Mouse (Mus musculus): ENCODE measurements around the gene Sh3bp2.
"Not testable (repeated sequence)": the region's sequence is repeated elsewhere in the genome, so short reads cannot be mapped to it uniquely, and the experiment has no call there.

Gene Sh3bp2

DNA sequence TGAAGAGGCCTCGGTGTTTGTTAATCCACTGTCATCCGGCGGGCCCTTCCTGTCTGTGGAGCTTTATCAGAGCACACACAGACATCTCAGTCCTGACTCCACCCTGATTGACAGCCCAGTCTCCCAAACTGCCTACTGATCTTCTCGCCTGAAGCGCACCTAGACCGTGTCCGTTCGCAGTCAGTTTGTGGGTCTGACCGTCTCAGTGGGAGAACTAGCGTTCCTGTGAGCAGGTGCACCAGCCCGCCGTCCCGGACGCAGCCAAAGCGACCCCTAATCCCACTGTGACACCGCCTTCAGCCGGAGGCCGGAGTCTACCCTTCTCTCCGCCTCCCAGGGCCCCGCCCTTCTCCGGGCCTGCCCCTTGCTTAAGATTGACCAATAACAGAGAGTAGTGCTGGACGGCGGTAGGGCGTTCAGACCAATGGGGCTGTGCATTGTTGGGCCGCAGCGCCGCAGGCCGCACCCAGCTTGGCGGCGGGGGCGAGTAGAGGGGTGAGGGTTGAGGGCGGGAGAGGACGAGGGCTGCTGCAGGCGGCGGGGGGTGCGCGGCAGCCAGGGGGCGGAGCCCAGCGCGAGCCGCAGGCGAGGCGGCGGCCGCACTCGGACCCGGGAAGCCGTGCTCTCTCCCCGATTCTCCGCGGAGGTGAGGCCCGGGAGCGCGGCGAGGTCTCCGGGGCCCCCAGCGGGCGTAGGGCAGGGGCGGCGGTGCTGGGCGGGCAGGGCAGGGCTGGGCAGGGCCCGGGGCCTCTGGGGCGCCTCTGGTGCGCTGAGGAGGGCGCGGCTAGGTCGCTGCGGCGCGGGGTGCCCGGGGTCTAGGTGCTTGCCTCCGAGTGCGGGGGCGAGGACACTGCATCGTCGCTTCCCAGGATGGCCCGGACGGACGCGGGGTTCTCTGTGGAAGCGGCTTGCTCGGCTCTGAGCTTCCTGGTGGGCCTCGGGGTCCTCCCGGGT, 47.9 kb downstream of the Sh3bp2 start, which contains the start of gene Add1:
Gene Add1, plus strand, starts transcription at position 397 of the 954 bp plus-strand sequence.
- peak; percentile 98 for DNase-seq

DNA sequence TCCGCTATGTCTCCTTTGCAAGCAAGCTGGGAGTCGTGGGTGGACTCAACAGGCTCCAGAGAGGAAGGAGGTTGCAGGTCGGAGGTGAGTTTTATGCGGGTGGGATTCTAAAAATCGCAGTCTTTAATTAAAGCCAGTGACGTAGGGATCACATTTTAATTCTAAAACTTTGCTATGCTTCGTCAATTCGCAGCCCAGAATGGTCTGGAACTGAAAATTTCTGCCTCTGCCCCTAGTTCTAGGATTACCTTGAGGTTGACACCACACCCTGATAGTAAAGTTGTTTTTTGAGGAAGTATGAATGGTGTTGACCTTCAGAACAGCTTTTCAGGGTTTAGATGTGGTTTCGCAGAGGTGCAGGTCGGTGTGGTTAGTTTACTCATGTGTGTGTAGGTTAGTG, 49.1 kb downstream of the Sh3bp2 start:
- DNase-seq: no peak

DNA sequence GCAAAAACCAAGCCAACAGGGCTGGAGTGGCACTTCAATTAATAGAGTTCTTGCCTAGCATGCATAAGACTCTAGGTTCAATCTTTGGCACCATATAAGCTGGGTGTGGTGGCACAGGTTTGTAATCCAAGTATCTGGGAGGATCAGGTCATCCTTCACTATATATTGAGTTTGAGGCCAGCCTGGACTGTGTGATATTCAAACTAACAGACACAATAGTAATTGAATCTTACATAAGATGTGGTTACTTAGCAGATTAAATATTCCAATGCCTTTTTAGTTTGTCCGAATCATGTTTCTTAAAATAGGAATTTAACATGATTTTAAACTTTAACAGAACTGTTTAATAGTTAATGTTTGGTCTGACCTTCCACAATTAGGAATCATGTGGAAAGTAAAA, 50.6 kb downstream of the Sh3bp2 start:
- no peak for DNase-seq

DNA sequence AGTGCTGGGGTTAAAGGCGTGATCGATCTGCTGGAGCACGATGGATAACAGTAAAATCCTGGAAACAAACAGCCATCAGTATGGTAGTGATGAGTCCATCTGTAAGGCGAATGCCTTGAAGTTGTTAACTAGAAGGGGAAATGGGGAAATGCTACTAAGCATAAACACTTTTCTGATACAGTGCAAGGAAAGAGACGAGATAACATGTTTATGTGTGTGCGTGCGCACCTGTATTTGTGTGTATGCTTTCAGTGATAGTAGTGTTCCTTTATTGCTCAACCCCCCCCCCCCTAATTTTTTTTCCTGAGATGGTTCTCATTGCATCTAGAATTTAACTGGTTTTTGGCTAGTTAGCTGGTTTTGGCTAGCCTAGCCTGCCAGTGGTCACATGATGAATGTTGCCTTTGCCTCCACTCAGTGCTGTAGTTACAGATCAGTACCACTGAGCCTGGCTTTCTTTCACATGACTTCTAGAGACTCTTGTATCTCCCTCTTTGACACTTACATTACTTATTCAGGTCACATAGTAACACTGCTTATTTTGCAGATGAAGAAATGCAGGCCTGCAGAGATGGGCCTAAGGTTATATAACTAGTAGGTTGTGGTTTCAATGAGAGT, 52.5 kb downstream of the Sh3bp2 start:
- DNase-seq: no peak

DNA sequence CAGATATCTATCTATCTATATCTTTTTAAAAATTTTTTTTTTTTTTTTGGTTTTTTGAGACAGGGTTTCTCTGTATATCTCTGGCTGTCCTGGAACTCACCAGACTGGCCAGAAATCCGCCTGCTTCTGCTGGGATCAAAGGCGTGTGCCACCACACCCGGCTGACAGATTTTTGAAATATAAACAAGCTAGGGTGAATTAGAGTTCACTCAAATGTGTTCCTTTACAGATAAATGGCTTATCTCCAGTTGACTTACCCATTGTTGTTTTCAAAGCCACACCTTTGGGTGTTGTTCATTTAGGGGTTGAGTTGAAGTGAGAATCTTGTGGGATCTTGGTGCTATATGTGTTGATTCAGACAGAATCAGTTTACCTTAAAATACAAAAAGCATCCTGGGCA, 53.7 kb downstream of the Sh3bp2 start:
- no peak for DNase-seq

DNA sequence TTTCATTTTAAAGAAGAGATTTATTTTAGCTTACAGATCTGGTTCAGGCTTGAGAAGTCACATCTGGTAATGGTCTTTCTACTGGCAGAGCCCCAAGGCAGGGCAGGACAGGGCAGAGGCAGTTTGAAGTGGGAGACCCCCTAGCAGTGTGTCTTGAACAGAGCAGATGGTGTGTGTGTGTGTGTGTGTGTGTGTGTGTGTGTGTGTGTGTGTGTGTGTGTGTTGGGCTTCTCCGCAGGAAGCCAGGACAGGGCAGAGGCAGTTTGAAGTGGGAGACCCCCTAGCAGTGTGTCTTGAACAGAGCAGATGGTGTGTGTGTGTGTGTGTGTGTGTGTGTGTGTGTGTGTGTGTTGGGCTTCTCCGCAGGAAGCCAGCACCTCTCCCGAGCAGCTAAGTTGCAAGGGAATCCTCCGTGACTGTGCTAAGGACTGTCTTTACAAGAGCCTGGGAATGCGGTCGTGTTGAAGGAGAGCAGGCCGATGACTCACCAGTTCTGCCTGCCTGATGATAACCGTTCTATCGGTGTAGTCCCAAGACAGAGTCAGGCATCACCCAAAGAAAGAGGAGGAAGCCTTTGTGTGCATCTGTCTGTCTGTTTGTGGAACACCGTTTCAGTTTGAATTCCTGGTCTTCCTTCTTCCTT, 56.2 kb downstream of the Sh3bp2 start:
- DNase-seq: peak; percentile 26

DNA sequence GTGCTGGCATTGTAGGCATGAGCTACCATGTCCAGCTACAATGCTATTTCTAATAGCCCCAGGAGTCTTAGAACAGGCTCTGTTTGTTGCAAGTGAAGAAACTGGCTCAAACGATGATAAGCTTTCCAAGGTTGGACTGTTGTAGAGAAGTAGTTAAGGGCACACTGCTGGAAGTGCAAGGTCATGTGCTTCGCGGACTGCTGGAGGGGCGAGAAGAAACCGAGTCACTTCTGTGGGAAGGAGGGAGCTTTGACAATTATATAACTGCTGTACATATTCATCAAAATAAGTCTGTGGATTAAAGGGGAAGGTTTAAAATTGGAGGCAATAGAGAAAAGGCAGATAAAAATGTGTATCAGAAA, 56.7 kb downstream of the Sh3bp2 start:
- DNase-seq: no peak

DNA sequence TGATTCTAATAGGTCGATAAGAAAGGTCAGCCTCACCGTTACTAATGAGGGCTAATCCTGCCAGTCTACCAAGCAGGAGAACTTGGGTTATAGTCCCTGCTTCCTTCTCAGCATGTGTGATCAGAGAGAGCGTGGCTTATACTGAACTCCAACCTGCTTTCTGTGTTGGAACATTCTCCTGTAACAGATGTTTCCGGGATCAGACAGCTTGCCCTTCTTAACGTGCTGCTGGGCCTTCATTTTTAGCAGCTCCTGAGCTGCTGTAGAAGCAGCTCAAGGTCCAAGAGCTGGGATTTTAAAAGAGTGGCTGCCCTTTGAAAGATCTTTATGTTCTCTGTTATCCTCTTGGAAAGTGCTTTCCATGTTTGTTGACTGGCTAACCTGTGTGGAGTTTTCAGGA, 59.6 kb downstream of the Sh3bp2 start:
- DNase-seq: no peak

DNA sequence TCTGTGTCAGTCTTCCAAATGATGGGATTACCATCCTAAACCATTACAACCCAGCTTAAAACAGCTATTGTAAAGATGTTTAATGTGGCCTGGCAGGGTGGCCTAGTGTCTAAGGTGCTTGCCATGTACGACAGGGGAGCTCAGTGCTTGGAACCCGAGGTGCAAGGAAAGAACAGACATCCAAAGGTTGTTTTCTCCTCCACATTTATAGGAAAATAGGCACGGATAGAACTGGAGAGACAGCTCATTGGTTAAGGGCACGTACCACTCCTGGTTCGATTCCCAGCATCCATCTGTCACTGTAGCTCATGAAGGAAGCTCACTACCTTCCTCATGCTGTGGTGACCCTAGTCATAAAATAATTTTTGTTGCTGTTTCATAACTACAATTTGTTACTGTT, 62.2 kb downstream of the Sh3bp2 start:
- DNase-seq: no peak

DNA sequence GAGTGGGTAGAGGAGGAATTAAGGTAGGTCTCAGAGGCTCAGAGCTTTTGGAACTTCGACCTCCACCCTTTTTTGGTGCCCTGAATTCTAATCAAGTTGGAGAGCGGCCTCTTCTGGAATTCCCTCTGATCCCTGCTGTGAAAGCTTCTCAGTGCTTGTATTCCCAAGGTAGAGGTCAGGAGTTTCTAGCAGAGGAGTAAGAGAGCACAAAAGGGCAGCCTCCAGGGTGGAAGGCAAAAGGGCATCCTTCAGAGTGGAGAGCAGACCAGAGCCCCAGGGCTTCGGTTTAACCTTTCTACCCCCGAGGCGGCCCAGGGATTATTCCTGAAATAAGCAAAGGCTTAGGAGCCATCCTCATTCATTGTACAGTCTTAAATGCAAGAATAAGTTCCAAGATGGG, 64.4 kb downstream of the Sh3bp2 start:
- DNase-seq: no peak

DNA sequence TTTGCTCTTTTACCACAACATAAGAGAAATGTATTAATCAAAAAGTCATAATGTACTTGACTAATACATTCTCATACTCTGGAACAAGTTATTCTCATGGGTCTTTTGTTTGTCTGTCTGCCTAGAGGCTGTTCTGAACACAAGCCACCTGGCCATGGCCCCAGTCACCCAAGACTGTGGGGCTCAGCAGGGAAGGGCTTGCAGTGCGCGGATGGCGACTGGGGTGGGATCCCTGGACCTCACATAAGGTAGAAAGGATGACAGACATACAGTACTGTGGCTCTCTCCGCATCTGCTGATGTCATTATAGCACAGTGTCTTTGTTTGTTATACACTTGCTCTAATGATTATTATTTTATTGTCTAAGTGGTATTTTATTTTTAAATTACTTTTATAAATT, 65.1 kb downstream of the Sh3bp2 start:
- no peak for DNase-seq

DNA sequence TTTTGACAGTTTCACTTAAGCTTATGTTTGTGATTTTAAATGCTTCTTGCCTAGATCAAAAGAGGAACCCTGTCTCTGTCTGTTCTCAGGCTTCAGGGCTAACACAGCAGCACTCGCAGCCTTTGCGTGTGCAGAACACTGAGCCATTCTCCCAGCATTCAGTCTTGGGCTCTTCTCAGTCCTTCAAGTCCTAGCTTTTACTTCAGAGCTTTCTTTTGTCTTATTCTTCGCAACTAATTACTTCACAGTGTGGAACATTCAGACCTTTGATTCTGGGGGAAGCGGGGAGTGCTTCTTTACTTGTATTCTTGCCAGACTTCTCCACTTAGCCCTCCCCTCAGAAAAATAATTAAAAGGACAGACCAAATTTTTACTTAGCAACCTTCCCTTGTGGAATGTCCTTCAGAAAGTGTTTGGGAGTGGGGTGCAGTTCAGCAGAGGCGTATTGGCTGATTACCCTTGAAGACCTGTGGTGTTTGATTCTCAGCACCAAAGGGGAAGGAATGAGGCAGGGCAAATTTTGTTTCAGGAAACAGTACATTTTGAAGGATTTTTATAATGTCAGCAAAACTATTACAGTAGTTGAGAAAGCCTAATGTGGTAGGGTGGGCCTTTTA, 65.9 kb downstream of the Sh3bp2 start:
- DNase-seq: no peak

DNA sequence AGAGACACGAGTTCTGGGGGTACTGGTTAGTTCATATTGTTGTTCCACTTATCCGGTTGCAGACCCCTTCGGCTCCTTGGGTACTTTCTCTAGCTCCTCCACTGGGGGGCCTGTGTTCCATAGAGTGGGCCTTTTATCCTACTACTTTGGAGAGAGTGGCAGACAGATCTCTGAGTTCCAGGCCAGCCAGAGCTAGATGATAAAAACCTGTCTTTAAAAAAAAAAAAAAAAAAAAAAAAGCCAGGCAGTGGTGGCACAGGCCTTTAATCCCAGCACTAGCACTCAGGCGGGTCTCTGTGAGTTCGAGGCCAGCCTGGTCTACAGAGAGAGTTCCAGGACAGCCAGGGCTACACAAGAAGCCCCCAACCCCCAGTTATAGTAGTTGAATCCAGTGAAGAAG, 66.6 kb downstream of the Sh3bp2 start:
- not testable (repeated sequence) for DNase-seq

DNA sequence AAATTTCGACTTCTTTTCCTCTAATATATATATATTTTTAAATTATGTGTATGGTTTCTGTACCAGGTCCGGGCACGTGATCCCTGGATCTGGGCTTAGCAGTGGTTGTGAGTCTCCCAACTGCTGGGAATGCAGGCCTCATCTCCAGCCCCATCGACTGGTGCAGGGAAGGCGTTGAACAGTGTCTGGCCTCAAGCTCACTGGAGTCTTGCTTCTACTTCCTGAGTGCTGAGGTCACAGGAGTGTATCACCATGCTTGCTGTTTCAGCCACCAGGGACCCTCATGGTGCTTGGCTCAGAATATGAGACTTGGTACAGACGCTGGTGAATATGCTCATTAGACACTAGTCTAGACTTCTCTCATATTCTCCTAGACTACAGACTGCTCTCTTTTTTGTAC, 67.0 kb downstream of the Sh3bp2 start:
- DNase-seq: no peak

DNA sequence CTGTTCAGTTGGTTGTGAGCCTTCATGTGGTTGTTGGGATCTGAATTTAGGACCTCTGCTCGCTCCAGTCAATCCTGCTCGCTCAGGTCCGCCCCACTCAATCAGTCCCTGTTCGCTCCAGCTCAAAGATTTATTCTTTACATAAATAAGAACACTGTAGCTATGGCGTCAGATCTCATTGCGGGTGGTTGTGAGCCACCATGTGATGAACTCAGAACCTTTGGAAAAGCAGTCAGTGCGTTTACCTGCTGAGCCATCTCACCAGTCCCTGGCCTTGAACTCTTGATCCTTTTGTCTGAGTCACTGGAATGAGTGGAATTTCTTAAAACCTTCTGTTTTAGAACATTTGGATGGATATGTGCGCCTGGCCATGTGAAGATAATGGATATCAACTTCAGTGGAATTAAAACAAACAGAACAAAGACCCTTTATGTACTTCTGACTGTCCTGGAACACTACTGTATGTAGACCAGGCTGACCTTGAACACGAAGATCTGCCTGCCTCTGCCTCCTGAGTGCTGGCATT, 67.6 kb downstream of the Sh3bp2 start:
- no peak for DNase-seq

DNA sequence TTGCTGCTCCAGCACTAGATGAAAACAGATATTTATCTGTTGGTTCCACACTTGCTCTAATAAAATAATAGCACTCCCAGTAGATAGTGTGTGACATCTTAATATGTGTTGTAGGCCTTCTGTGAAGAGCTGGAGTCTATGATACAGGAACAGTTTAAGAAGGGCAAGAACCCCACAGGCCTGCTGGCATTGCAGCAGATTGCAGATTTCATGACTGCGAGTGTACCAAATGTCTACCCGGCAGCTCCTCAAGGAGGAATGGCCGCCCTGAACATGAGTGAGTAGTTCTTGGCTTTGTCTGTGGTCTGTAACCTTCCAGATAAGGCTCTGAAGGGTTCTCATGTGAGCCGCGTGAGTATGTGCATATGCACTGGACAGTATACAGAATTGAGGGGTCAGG, 78.9 kb downstream of the Sh3bp2 start:
- no peak for DNase-seq

DNA sequence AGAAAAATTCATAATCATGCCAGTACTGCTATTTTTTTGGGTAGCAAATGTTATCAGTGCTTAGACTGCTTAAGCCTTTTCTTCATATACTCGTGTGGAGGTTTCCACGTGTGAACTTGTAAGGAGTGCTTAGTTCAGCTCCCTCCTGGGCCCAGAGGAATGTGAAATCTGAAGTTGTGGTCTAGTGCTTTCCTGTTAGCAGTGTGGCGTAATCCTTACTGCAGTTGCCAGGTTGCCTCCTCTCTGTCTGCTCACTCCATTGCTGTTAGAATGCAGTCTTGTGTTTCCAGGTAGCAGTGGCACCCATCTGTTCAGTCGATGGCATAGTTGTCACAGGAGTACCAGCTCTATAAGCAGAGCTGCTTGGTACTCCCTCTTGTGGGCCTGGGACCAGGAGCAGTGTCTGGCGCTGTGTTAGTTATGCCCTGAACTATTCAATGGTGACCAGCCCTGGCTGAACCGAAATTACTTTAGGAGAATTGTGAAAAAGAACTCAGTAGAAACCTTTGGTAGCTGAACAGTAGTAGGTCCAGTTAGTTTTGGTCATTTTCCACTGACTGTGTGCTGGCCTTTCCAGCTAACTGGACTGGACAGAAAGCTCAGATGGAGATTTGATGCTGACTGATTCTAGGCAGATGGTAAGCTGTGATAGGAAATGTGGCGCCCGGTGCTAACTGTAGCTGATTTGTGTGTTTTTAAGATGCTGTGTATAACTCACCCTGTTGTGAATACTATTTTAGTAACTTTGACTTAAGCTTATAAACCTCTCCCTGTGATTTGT, 81.7 kb downstream of the Sh3bp2 start:
- no peak for DNase-seq

DNA sequence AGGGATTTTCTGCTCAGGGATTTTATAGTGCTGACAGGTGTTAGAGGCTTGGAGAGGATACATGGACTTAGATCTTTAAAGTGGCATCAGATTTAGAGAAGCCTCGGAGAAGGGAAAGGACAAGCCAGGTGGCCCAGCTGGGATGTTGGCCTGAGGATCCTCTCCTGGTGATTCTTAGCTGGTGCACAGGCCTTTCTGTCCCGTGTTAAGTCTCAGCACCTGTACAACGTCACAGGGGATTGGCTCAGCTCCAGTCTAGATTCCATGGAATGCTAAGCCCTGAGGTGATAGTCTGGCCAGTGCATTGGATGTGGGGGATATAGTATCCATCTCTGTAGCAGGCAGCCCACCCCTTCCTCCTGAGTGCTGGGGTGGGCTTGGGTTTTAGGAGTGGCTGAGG, 82.6 kb downstream of the Sh3bp2 start:
- DNase-seq: no peak

DNA sequence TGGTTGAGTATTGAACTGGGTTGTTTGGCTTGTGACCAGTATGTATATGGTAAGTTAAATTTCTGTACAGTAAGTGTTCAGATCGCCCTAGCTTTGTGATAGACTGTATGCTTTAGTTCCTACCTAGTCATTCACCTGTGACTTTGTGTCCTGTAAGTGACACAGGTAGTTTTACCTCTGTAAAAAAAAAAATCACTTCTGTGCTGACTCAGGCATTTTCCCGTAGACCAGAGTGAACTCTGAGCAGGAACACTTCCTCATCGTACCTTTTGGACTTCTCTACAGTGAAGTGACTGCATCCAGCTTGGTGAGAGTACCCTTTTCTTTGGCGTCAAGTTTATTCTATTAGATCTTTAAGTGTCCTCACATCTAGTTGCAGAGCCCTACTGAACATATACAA, 84.3 kb downstream of the Sh3bp2 start:
- no peak for DNase-seq
